Mouse (Mus musculus) CH12.LX (cell line): ENCODE measurements around the gene H1foo. TPM values are rescaled to one million over a fixed set of nuclear protein-coding genes. Genes with fewer than 3 reads are reported as not detected.

ENCODE experiments used
- DNase-seq: peaks from one replicate; pipeline ENCODE4 v3.0.0-alpha.2; 2013; ENCODE audit errors: extremely low read depth
- H3K27ac ChIP-seq: 2 replicates; pipeline ENCODE4 v1.5.1; 2012; ENCODE audit warnings: low read depth, mild to moderate bottlenecking, control low read depth, moderate library complexity; ENCODE audit not compliant: insufficient read depth
- H3K27me3 ChIP-seq: replicated peaks from 2 replicates; pipeline ENCODE3; 2012; ENCODE audit warnings: inconsistent platforms
- H3K36me3 ChIP-seq, 2 experiments: replicated peaks in 1 of 2; 2 replicates each; pipeline versions ENCODE3 to v1.6.1; 2012; ENCODE audit warnings: inconsistent platforms in 1 of 2, low read length in 1 of 2, mild to moderate bottlenecking in 1 of 2, mixed read lengths in 1 of 2, moderate library complexity in 1 of 2; ENCODE audit not compliant: control insufficient read depth in 1 of 2, insufficient read depth in 1 of 2
- H3K4me1 ChIP-seq, 2 experiments: 2 replicates each; pipeline ENCODE4 v1.6.1; 2012; ENCODE audit warnings: inconsistent platforms in 1 of 2, moderate library complexity in 1 of 2; ENCODE audit not compliant: insufficient read depth in 2 of 2, control insufficient read depth in 1 of 2
- H3K4me2 ChIP-seq: 2 replicates; pipeline ENCODE4 v1.6.1; 2012; ENCODE audit warnings: low read depth, mild to moderate bottlenecking, control low read depth; ENCODE audit not compliant: poor library complexity, insufficient read depth, severe bottlenecking
- H3K4me3 ChIP-seq, 3 experiments: fragments of 150-350 bp in 1 of 3; sonication (generic) in 1 of 3; replicated peaks in 1 of 3; 2 replicates each; pipeline versions ENCODE3 to v1.5.1; 2011 to 2012; ENCODE audit warnings: low read depth in 2 of 3, low read length in 2 of 3, mild to moderate bottlenecking in 2 of 3, moderate library complexity in 2 of 3, control low read depth in 1 of 3, improper control_type of control experiment in 1 of 3, inconsistent platforms in 1 of 3, mixed read lengths in 1 of 3; ENCODE audit not compliant: poor library complexity in 1 of 3
- H3K79me2 ChIP-seq: replicated peaks from 2 replicates; pipeline ENCODE4 v1.6.1; 2012; ENCODE audit warnings: mild to moderate bottlenecking, moderate library complexity; ENCODE audit not compliant: control insufficient read depth, poor library complexity, insufficient read depth, severe bottlenecking; ENCODE audit errors: extremely low read depth
- H3K9ac ChIP-seq: 2 replicates; pipeline ENCODE4 v1.6.1; 2012; ENCODE audit warnings: low read depth, mild to moderate bottlenecking, control low read depth, moderate library complexity; ENCODE audit not compliant: insufficient read depth
- H3K9me3 ChIP-seq: replicated peaks from 2 replicates; pipeline ENCODE3; 2012; ENCODE audit warnings: low read length, inconsistent platforms, mixed read lengths
- CHD2 ChIP-seq: IDR thresholded peaks from 2 replicates; pipeline ENCODE4 v1.6.1; 2011; ENCODE audit warnings: low read length, improper control_type of control experiment
- E2F4 ChIP-seq: IDR thresholded peaks from 2 replicates; pipeline ENCODE4 v1.6.1; 2011; ENCODE audit warnings: low read depth, low read length, improper control_type of control experiment; ENCODE audit not compliant: insufficient replicate concordance
- ELF1 ChIP-seq: IDR thresholded peaks from 2 replicates; pipeline ENCODE4 v1.6.1; 2014; ENCODE audit warnings: low read depth, mild to moderate bottlenecking, inconsistent platforms, low read length, improper control_type of control experiment
- GABPA ChIP-seq: IDR thresholded peaks from 2 replicates; pipeline ENCODE4 v1.6.1; 2012; ENCODE audit warnings: low read depth, low read length, improper control_type of control experiment, inconsistent platforms; ENCODE audit not compliant: insufficient replicate concordance
- IRF4 ChIP-seq: IDR thresholded peaks from 2 replicates; pipeline ENCODE4 v1.6.1; 2014; ENCODE audit warnings: low read depth, mild to moderate bottlenecking, inconsistent platforms, low read length, improper control_type of control experiment
- JUN ChIP-seq: IDR thresholded peaks from 2 replicates; pipeline ENCODE4 v1.6.1; 2011; ENCODE audit warnings: low read depth, mild to moderate bottlenecking, low read length, improper control_type of control experiment, moderate library complexity; ENCODE audit not compliant: insufficient read depth
- MAZ ChIP-seq: IDR thresholded peaks from 2 replicates; pipeline ENCODE4 v1.6.1; 2012; ENCODE audit warnings: low read depth, mild to moderate bottlenecking, inconsistent platforms, low read length, improper control_type of control experiment, moderate library complexity
- MEF2A ChIP-seq: IDR thresholded peaks from 2 replicates; pipeline ENCODE4 v1.6.1; 2014; ENCODE audit warnings: low read depth, mild to moderate bottlenecking, inconsistent platforms, low read length, improper control_type of control experiment, borderline replicate concordance
- MXI1 ChIP-seq: IDR thresholded peaks from 2 replicates; pipeline ENCODE4 v1.6.1; 2011; ENCODE audit warnings: mild to moderate bottlenecking, low read depth, low read length, improper control_type of control experiment
- MYC ChIP-seq: IDR thresholded peaks from 2 replicates; pipeline ENCODE4 v1.6.1; 2011; ENCODE audit warnings: low read depth, mild to moderate bottlenecking, improper control_type of control experiment, low read length
- NRF1 ChIP-seq: IDR thresholded peaks from 2 replicates; pipeline ENCODE4 v1.6.1; 2014; ENCODE audit warnings: low read depth, mild to moderate bottlenecking, inconsistent platforms, low read length, improper control_type of control experiment, moderate library complexity
- POLR2A ChIP-seq: IDR thresholded peaks from 2 replicates; pipeline ENCODE4 v1.6.1; 2011; ENCODE audit warnings: low read depth, mild to moderate bottlenecking, improper control_type of control experiment, low read length
- SIN3A ChIP-seq: IDR thresholded peaks from 2 replicates; pipeline ENCODE4 v1.6.1; 2012; ENCODE audit warnings: low read length, improper control_type of control experiment, inconsistent platforms
- TBP ChIP-seq: conservative IDR thresholded peaks from 2 replicates; pipeline ENCODE4 v1.6.1; 2011; ENCODE audit warnings: low read depth, low read length, improper control_type of control experiment
- TCF12 ChIP-seq: IDR thresholded peaks from 2 replicates; pipeline ENCODE4 v1.6.1; 2014; ENCODE audit warnings: low read depth, mild to moderate bottlenecking, inconsistent platforms, low read length, improper control_type of control experiment
- UBTF ChIP-seq: IDR thresholded peaks from 2 replicates; pipeline ENCODE4 v1.6.1; 2012; ENCODE audit warnings: low read depth, mild to moderate bottlenecking, inconsistent platforms, low read length, improper control_type of control experiment, moderate library complexity
- USF1 ChIP-seq: IDR thresholded peaks from 2 replicates; pipeline ENCODE4 v1.6.1; 2014; ENCODE audit warnings: low read depth, mild to moderate bottlenecking, inconsistent platforms, low read length, improper control_type of control experiment
- ZC3H11A ChIP-seq: IDR thresholded peaks from 2 replicates; pipeline ENCODE4 v1.6.1; 2012; ENCODE audit warnings: low read depth, mild to moderate bottlenecking, inconsistent platforms, low read length, improper control_type of control experiment
- ZKSCAN1 ChIP-seq: IDR thresholded peaks from 2 replicates; pipeline ENCODE4 v1.6.1; 2012; ENCODE audit warnings: low read depth, inconsistent platforms, low read length, improper control_type of control experiment, borderline replicate concordance
- ZMIZ1 ChIP-seq: IDR thresholded peaks from 2 replicates; pipeline ENCODE4 v1.6.1; 2012; ENCODE audit warnings: low read depth, mild to moderate bottlenecking, inconsistent platforms, low read length, improper control_type of control experiment
- ZNF384 ChIP-seq: IDR thresholded peaks from 2 replicates; pipeline ENCODE4 v1.6.1; 2012; ENCODE audit warnings: low read depth, low read length, improper control_type of control experiment, inconsistent platforms
- dilution Hi-C: fragments of 300-500 bp; cut with MboI; formaldehyde crosslinking; loops from 2 replicates; pipeline ENCODE4 v1.14.3; 2020; ENCODE audit warnings: low sequenced_read_pairs; ENCODE audit not compliant: extremely low pct_unique_long_range_greater_than_20kb, extremely low pct_ligation_motif_present
- in situ Hi-C: fragments of 300-500 bp; cut with MboI; formaldehyde crosslinking; loops from 3 replicates; pipeline ENCODE4 v1.14.3; 2019; ENCODE audit warnings: low sequenced_read_pairs, low pct_ligation_motif_present, low pct_unique_long_range_greater_than_20kb, mixed read lengths
- polyA plus RNA-seq: library from polyadenylated mRNA; unstranded; fragments of >175 nt; gene quantifications from 2 replicates; pipeline ENCODE4 v1.2.1, GENCODE M21; 2012; ENCODE audit warnings: low read depth; ENCODE audit not compliant: insufficient read length
- total RNA-seq, 2 experiments: library from RNA; depleted of rRNA; stranded (reverse); fragments of 300-350 nt in 1 of 2; fragments of >200 nt in 1 of 2; gene quantifications; 2 replicates each; pipeline ENCODE4 v1.2.3; 2012 to 2014

Gene H1foo
- total and polyA plus RNA-seq, 3 experiments, result 0.77 to 1.0 (median 0.89) TPM

DNA sequence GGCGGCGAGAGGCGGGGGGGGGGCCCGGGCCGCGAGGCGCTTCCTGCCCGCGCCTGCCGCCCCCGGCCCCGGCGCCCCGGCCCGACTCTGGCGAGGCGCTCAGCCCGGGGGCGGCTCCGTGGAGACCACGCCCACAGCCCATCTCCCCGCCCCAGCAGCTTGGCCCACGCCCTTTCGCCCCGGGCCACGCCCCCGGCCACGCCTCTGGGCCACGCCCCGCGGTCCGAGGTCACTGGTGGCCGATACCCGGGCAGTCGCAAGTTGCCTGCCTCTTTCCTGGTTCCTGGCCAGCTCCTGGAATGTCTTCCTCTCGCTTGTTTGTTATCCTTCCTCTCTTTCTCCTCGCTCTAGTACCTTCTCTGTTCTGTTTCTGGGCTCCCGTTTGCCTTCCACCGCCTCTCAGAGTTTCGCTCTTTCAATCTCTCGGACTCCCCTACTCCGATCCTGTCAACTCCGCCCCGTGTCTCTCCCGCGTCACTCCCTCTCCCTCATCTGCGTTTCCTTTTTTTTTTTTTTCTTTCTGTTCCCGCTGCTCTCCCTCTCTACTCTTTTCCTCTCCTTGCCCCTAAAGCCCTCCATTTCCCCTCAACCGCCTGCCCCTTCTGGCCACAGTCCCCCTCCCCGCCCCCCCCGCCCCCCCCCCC is 50.3 kb downstream of the H1foo start, which contains the start of gene Plxnd1:
Gene Plxnd1, minus strand, starts transcription at position 129 of the 644 bp plus-strand sequence.
- Histone ChIP-seq H3K79me2 (peaks cover 40% of the 10 kb centered on the region), H3K9me3 (no peaks in the 10 kb centered on the region), H3K4me3 (peak within 1 kb of the TSS; percentile 69 to 96 (median 88)), H3K27me3 (peaks cover 11% of the 10 kb centered on the region), H3K4me2 (peak within 1 kb of the TSS; percentile 91), H3K27ac (peak within 1 kb of the TSS; percentile 92), H3K9ac (peak within 1 kb of the TSS; percentile 21; the same call in 1 of the 2 replicates), H3K4me1 (peaks cover 33 to 82% of the 10 kb centered on the region in 2 experiments), H3K36me3 (no peaks in the 10 kb centered on the region)
- dilution Hi-C loops, result no loop called here
- in situ Hi-C loops, result loop anchor here (5.0 kb wide), 1 partner anchor 93 kb away; no protein-coding TSS in a partner anchor
- DNase-seq, result peak; percentile 77
- 0 out of 2 replicates have a peak, but pooled peaks have one; percentile 12 for TF ChIP-seq IRF4
- TF ChIP-seq NRF1, result 0 out of 2 replicates have a peak, but pooled peaks have one; percentile 0
- peak; percentile 35; the same call in 1 of the 2 replicates for TF ChIP-seq ELF1
- TF ChIP-seq ZNF384, result peak; percentile 85
- no peak for TF ChIP-seq MAZ
- TF ChIP-seq ZKSCAN1, result no peak
- TF ChIP-seq TCF12, result peak; percentile 44; the same call in 1 of the 2 replicates
- TF ChIP-seq MYC, result 0 out of 2 replicates have a peak, but pooled peaks have one; percentile 20
- peak; percentile 20; the same call in 1 of the 2 replicates for TF ChIP-seq SIN3A
- peak; percentile 59 for TF ChIP-seq POLR2A
- no peak for TF ChIP-seq MXI1
- TF ChIP-seq MEF2A, result no peak
- TF ChIP-seq E2F4, result no peak
- no peak for TF ChIP-seq ZMIZ1
- TF ChIP-seq ZC3H11A, result no peak

DNA sequence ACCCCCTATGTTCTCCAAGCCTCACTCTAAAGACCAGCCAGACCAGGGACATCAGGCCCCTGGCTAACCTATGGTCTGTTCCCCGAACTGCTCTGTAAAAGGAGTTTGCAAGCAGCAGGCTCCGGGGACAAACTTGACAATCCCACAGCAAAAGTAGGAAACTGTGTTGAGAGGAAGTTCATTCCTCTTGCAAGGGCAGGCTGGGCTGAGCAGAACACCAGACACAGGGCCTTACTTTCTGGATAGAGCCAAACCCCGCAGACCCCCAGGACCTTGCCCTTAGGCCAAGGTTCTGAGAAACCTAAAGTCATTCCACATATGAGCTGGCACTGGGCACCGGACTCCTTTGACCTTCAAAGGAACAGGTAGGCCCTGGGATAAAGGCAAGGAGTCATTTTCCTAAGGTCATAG is 50.8 kb downstream of the H1foo start:
- Histone ChIP-seq H3K4me1 (peaks cover 30 to 77% of the 10 kb centered on the region in 2 experiments), H3K9me3 (no peaks in the 10 kb centered on the region), H3K4me3 (peak overlapping the region in 2 of 3 experiments; percentile 18 to 26), H3K36me3 (no peaks in the 10 kb centered on the region), H3K27ac (peak overlapping the region; percentile 92), H3K79me2 (peaks cover 35% of the 10 kb centered on the region), H3K27me3 (peaks cover 11% of the 10 kb centered on the region), H3K9ac (no peak overlapping the region), H3K4me2 (peak overlapping the region; percentile 52)
- in situ Hi-C loops, result loop anchor here (5.0 kb wide), 1 partner anchor 93 kb away; no protein-coding TSS in a partner anchor
- no peak for DNase-seq
- TF ChIP-seq USF1, result no peak
- no peak for TF ChIP-seq UBTF
- TF ChIP-seq SIN3A, result no peak
- TF ChIP-seq ZKSCAN1, result no peak
- TF ChIP-seq GABPA, result no peak
- TF ChIP-seq E2F4, result no peak
- no peak for TF ChIP-seq JUN
- TF ChIP-seq ZMIZ1, result no peak
- no peak; the same call in 1 of the 2 replicates for TF ChIP-seq MAZ
- no peak for TF ChIP-seq TBP
- TF ChIP-seq TCF12, result no peak
- TF ChIP-seq CHD2, result no peak
- dilution Hi-C loops, result no loop called here
